Mouse (Mus musculus): Measurements from ENCODE around the gene Skida1.

Gene Skida1

GRCm38 (mm10) chr2:18038895-18039371 is 9.9 kb downstream of the Skida1 start:
- ATAC-seq (ENCODE audit: low TSS enrichment): no peak

GRCm38 (mm10) chr2:18038141-18038752 is 10.6 kb downstream of the Skida1 start:
- ATAC-seq (ENCODE audit: low TSS enrichment): no peak

GRCm38 (mm10) chr2:18037491-18037890 is 11.4 kb downstream of the Skida1 start, which contains the start of gene A930004D18Rik:
TSS of gene A930004D18Rik (minus strand) at chr2:18037737.
- ATAC-seq (ENCODE audit: low TSS enrichment): no peak

GRCm38 (mm10) chr2:18034371-18035250 is 14.2 kb downstream of the Skida1 start:
- no peak for ATAC-seq (ENCODE audit: low TSS enrichment)

- ATAC-seq (ENCODE audit: low TSS enrichment): no peak
Observed at GRCm38 (mm10) chr2:18033166-18034108, 15.4 kb downstream of the Skida1 start.

- no peak for ATAC-seq (ENCODE audit: low TSS enrichment)
Observed at GRCm38 (mm10) chr2:18032538-18032895, 16.3 kb downstream of the Skida1 start.

GRCm38 (mm10) chr2:18031831-18032537 is 16.9 kb downstream of the Skida1 start:
- ATAC-seq (ENCODE audit: low TSS enrichment): no peak

- ATAC-seq (ENCODE audit: low TSS enrichment): no peak
Observed at GRCm38 (mm10) chr2:18031271-18031821, 17.5 kb downstream of the Skida1 start.

GRCm38 (mm10) chr2:18030581-18030980 is 18.3 kb downstream of the Skida1 start:
- ATAC-seq (ENCODE audit: low TSS enrichment): no peak

- ATAC-seq (ENCODE audit: low TSS enrichment): no peak
Observed at GRCm38 (mm10) chr2:18029656-18030055, 19.2 kb downstream of the Skida1 start.

GRCm38 (mm10) chr2:18028140-18029021 is 20.5 kb downstream of the Skida1 start:
- peak; percentile 44 for ATAC-seq (ENCODE audit: low TSS enrichment)

- peak; percentile 80 for ATAC-seq (ENCODE audit: low TSS enrichment)
Observed at GRCm38 (mm10) chr2:18027448-18028139, 21.3 kb downstream of the Skida1 start.

GRCm38 (mm10) chr2:18026116-18026947 is 22.5 kb downstream of the Skida1 start:
- ATAC-seq (ENCODE audit: low TSS enrichment): peak; percentile 18

- ATAC-seq (ENCODE audit: low TSS enrichment): no peak
Observed at GRCm38 (mm10) chr2:18025781-18026115, 23.1 kb downstream of the Skida1 start.

GRCm38 (mm10) chr2:18025116-18025515 is 23.7 kb downstream of the Skida1 start:
- ATAC-seq (ENCODE audit: low TSS enrichment): no peak

- no peak for ATAC-seq (ENCODE audit: low TSS enrichment)
Observed at GRCm38 (mm10) chr2:18022886-18023285, 26.0 kb downstream of the Skida1 start.

GRCm38 (mm10) chr2:18019122-18019521 is 29.7 kb downstream of the Skida1 start:
- ATAC-seq (ENCODE audit: low TSS enrichment): no peak

GRCm38 (mm10) chr2:18017321-18017720 is 31.5 kb downstream of the Skida1 start:
- ATAC-seq (ENCODE audit: low TSS enrichment): no peak
